Mouse (Mus musculus): ENCODE measurements around the gene Timp2. TPM values are rescaled to one million over a fixed set of nuclear protein-coding genes. Genes with fewer than 3 reads are reported as not detected.

The Timp2 gene
- total RNA-seq, 4 experiments from 2014 or later: 41.0 to 82.5 (median 52.4) TPM

DNA sequence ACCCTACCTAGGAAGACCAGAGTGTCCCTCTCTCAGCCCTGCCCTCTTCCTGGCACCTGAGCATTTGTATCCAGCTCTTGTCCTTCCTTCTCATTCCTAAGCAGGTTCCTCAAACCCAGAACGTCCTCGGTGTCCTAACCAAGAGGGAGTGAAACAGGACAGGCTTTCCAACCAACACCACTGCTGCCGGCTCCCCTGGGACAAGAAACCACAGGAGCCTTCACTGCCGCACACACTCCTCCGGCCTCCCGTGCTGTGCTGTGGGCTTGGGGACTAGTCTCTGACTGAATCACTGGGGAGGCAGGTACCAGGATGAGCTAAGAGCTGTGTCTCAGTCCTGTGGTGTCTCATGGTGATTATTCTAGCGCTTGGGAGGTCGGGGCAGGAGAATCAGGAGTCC, 14.1 kb upstream of the Timp2 start:
- no peak for DNase-seq (ENCODE audit: low spot score in 2 of 2)

DNA sequence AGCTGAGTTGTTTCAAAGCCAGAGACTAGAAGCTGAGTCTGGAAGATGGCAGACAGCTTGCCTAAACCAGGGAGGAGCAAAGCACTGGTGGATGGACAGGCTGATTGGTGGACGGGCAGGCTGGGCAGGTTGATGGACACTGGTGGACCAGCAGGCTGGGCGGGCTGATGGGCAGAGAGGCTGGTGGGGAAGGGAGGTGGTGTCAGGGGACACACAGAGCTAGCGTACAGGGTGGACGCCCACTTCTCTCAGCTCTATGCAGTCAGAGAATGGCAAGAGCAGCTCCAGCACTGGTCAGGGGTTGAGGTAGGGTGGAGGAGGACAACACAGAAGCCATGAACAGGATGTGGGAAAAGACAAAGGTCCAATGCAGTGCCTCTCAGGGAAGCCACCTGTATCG, 13.7 kb upstream of the Timp2 start:
- no peak for DNase-seq (ENCODE audit: low spot score in 2 of 2)

DNA sequence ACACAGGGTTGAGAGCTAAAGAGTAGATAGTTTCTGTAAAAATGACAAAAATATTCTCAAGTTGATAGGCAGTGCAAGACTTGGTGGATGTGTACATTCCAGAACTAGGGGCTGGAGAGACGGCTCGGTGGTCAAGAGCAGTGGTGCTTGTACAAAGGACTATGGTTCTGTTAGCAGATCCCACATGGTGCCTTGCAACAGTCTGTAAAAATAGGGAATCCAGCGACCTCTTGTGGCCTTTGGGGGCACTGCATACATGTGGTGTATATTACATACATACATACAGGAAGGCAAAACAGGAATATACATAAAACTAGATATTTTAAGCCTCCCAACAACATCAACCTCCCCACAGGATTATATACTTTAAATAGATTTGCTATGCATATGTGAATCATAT, 12.8 kb upstream of the Timp2 start:
- no peak for DNase-seq (ENCODE audit: low spot score in 2 of 2)

DNA sequence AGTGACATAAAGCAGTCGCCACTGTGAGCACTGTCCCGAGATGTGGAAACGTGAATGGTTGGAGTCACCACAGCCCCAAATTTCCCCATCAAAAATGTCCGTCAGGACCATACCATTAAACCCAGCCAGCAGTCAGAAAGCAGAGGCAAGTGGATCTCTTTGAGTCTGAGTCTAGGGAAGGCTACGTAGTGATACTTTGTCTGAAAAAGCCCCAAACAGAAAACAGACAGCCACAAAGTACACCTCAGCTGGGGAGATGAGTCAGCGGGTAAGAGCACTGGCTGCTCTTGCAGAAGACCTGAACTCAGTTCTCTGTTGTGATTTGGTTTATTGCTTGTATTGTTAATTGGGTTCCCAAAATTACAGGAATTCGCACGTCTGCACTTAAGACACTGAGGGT, 11.0 kb upstream of the Timp2 start:
- DNase-seq (ENCODE audit: low spot score in 2 of 2): no peak

DNA sequence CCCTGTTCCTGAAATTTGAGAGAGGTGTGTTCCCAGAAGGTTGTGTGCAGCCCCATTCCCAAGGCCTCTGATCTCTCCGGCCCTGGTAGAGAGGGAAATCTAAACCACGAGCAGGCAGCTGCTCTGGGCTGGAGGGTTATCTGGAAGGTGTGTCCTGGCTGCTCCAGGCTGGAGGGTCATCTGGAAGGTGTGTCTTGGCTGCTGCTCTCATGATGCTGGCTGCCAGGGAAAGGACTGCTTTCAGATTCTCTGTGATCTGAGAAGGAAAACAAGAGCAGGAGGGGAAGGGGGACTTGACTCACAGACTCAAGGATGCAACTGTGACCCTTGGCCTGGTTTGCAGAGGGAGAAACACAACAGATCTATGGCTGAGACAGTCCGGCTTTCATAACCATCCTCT, 10.6 kb upstream of the Timp2 start:
- DNase-seq (ENCODE audit: low spot score in 2 of 2): peak in 1 of 2 experiments; percentile 45

DNA sequence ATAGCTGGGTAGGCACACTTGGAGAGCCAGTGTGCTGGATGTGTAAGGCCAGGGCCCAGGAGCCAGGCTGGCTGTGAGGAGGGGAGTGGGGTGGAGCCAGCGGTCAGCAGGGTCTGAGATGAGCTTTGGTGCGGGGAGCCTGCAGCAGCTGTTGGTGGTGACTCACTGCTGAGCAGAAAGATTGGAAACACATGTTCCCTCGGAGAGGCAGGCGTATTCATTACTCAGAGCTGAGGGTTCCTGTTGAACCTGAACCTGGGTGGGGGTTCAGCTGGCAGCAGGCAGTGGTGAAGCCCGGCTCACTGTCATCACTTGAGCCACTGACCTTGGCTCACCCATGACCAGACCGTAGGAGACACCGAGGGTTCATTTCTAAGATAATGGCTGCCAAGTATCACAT, 9.6 kb upstream of the Timp2 start:
- peak in 1 of 2 experiments; percentile 70 for DNase-seq (ENCODE audit: low spot score in 2 of 2)

DNA sequence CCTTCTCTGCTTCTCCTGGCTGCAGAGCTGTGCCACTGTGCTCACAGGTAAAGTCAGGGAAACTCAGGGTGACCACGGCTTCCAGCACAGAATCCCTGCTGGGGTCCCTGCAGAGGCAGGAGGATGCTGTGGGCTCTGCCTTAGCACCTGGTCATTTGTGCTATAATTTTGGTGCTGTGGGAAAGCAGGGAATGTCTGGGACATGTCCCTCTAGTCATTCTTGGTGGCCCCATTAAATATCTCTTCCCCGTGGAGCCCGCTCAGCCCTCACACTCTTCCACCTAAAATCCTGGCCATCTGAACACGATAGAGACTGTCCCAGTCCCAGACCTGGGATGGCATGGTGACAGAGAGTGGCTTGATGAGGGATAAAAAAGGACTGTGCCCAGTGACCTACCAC, 8.5 kb upstream of the Timp2 start:
- no peak for DNase-seq (ENCODE audit: low spot score in 2 of 2)

DNA sequence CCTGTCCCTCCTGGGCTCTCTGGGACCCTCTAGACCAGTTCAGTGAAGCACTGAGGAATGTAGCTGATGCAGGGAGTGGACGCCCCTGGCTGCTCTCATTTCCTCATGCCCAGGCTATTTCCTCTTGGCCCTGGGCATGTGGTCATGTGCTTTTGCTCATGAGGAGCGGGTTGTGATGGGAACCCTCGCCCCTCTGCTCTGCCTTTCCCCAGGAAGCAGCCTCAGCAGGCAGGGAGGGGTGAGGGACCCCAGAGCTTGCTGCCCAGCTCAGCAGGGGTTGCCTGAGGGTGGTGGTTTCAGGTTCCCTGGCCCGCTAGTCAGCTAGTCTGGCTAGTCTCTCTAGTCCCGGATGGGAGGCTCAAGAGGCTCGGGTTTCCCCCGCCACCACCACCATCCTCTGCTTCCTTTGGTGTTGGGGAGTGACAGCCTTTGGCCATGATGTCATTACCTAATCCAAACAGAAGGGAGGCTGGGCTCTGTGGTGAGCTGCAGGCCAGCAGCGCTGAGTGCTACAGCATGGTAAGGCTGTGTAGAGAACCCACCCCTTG, 7.5 kb upstream of the Timp2 start:
- peak; percentile 62 to 72 for DNase-seq (ENCODE audit: low spot score in 2 of 2)

DNA sequence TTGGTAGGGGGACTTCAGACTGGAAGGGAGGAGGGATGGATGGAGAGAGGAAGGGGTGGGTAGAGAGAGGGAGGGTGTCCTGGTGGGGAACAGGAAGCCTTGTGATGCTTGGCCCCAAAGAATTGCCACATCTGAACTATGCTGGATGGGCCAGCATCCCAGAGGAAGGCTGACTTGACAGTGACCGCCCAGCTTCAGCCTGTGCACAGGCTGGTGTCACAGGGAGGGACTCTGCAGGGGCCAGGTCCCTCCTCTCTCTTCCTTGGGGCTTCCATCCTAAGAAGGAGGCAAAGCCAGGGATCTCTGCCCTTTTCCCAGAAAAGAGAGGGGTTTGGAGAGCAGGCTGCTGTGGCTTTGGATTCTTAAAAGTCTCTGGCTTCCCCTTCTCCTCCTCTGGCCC, 7.0 kb upstream of the Timp2 start:
- no peak for DNase-seq (ENCODE audit: low spot score in 2 of 2)

DNA sequence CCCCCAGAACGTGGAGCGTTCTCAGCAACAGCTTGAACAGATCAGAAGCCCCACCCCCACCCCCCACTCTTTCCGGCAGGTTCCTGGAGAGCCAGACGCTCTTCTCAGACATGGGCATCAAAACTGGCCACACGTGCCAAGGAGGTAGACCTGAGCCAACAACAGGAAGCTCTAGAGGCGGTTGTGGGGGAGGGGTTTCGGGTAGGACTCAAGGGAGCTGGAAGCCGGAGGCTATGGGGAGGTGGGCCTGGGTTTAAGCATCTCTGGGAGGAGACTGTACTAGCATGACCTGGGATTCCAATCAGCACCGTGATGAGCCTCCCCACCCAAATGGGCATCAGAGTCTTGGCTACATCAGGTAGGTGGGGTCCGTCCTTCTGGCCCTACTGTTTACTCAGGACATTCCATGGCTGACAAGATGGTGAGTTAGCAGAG, 5.4 kb upstream of the Timp2 start:
- DNase-seq (ENCODE audit: low spot score in 2 of 2): no peak

DNA sequence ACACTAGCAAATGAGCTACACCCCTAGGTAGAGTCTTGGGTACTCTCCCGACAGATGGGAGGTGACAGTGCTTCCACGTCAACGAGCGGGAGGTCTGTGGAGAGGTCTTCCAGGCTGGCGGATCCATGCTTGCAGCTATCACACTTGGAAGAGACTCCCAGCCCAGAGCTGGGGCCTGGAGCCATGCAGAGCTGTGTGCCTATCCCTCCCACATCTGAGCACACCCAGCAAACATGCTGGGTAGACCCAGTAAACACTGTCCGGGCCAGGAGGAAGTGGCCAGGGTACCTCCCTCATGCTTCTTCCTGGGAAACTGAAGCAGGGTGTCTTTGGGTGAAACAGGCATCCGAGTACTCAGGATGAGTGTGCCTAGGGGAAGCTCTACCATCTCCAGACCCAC, 5.0 kb upstream of the Timp2 start:
- no peak for DNase-seq (ENCODE audit: low spot score in 2 of 2)

DNA sequence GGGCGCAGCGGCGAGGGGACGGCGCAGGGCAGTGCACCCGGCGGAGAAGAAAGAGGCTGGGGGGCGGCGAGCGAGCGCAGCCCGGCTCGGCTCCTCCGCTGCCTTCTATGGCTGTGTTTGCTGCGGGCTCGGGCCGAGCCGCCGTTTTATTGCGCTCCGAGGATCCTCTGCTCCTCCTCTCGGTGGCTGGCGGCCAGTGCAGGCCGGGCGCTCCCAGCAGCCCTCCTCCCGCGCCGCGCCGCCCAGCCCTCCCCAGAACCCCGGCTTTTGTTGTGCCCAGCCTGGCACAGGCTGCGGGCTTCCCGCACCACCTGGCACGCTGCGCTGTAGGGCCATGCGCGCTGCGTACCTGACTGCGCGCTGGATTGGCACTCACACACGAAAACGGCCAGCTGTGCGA, 335 bp downstream of the Timp2 start:
- DNase-seq (ENCODE audit: low spot score in 2 of 2): peak; percentile 81 to 86

DNA sequence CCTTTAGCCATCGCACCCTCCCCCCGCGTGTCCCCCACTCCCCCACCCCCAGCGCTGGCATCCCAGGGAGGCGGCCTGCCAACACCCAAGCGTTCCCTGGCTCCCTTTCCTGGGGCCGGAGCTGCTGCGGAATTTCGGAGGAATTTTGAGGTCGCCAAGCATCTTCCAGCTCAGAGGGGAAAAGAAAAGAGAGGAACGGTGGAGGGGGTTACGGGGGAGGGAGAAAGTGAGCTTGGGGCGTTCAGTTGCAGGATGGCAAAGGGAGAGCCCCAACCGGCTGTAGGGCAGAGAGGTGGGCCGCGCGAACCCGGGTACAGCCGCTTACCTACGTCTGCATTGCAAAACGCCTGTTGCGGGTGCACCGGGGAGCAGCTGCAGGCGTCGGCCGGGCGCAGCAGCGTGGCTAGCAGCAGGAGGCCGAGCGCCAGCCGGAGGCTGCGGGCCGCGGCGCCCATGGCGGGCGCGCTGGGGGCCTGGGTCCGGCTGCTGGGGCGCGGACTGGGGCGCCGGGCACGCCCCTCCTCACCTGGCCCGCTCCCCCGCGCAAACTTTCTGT, 826 bp downstream of the Timp2 start:
- no peak for DNase-seq (ENCODE audit: low spot score in 2 of 2)

DNA sequence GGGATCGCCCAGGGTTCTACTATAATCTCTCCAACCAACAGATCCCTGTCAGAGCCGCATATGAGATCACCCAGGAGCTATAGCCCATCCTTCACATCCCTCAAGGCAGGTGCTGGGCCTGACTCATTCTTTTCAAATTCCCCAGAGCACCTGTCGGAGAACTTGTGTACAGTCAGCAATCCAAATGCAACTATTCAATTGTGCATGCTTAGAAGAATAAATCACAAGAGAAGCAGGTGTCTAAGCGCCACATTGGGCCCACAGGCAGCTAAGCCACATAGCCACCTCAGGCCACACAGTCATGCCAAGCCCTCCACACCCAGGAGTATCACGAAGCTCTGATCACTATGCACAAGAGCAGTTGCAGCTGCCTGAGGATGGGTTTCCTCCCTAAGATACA, 6.0 kb downstream of the Timp2 start:
- no peak for DNase-seq (ENCODE audit: low spot score in 2 of 2)

DNA sequence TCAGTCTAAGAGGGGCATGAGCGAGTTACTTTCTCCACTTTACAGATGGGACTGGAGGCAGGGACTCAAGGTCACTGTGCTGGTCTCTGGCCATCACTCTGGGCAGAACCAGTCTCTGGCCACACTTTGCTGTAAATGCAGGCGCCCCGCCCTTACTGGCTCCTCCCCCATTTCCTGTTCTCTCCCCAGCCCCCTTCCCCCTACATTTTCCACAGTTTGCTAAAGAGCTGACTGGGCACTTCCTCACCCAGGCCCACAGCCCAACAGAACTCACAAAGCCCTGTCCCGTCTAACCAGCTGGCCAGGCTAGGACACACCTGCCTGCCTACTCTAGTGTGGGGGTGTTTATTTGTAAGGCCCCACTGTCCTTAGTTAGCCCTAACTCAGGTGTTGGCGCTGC, 6.7 kb downstream of the Timp2 start:
- DNase-seq (ENCODE audit: low spot score in 2 of 2): peak; percentile 35 to 43

DNA sequence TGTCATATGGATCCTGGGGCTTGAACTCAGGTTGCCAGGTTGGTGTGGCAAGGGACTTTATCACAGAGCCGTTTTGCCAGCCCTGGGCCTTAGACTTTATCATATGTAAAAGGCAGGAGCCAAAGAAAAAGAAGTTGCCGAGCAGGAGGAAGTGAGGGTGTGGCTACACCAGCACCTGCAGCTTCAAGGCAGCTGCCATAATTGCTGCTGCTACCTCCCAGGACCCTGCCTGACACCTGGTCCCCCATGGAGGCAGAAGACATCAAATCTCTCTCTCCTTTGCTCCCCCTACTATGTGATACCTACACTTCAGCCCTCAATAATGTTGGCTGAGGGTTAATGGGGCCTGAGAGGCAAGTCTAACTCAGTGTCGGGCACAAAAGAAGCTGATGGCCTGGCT, 7.1 kb downstream of the Timp2 start:
- DNase-seq (ENCODE audit: low spot score in 2 of 2): no peak

DNA sequence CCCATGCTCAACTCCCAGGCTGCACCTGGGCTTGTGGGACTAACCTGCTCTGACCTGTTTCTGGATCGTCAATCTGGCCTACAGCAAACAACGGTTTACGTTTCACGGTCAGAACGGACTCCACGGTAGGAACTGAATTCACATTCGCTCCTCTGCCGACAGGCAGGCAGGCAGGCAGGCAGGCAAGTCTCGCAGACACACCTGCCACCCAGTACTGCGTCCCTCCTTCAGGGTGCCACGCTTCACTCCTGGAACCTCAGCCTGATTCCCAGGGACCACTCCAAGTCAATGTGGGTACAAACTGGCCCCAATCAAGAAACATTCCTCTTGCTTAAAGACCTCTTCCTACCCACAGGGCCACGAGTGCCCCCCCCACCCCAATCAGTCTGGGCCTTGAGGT, 7.6 kb downstream of the Timp2 start:
- no peak for DNase-seq (ENCODE audit: low spot score in 2 of 2)

DNA sequence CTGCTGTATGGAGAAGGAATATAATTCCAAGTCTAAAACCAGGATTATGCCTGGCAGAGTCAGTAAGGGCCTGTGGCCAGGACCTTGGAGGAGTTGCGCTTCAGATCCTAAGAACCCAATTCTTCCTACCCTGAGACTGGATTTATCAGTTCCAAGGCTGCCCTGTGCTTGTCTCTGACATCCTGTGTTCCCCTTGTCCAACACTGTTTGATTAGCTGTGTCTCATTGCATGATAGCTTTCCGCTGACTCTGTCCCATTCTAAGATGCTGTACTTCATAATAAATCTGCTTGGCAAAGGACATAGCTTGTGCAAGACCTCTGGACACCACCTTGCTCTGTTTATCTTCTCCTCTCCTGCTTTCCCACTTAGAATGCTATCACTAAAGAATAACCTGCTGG, 8.1 kb downstream of the Timp2 start:
- DNase-seq (ENCODE audit: low spot score in 2 of 2): no peak

DNA sequence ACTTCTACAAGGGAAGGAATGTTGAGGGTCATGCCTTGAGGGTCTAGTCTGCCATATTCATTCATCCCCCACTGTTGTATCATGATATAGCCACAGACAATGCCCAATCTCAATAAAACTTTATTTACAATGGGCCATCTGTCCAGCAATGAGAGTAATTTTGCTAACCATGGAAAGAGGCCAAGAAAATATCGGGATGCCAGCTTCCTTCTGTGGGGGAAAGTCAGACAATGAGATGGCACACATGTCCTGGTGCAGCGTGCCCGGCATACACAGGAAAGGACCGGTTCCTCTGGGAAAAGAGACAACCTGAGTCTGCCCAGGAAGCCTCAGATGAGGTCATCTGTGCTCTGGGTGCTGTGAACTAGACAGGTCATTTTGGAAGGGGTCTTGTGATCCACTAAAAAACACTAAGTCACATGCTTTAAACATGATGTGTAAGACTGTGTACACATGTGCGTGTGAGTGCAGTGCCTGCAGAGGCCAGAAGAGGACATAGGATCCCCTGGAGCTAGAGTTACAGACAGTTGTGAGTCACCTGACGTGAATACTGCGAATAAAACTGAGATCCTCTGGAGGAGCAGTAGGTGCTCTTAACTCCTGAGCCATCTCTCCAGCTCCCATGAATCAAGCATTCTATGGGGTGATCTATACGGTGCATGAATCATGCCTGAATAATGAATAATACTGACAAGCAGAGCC, 9.0 kb downstream of the Timp2 start:
- no peak for DNase-seq (ENCODE audit: low spot score in 2 of 2)

DNA sequence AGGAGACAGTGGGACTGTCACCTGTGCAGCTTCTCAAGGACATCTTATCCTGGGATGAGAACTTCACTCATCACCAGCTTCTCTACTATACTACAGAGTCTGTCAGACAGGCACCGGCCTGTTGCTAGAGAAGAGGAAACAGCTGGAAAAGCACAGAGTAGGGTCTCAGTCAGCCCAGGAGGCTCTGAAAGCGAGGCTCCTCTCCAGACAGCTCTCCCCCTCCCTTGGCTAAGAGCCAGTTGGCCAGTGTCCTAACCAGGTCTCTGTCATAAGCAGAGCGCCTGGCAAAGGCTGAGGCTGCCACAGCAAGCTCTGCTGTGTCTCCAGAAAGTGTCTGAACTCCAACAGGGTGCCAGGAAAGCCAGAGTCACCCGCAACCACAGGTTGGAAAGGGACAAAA, 9.8 kb downstream of the Timp2 start:
- no peak for DNase-seq (ENCODE audit: low spot score in 2 of 2)

DNA sequence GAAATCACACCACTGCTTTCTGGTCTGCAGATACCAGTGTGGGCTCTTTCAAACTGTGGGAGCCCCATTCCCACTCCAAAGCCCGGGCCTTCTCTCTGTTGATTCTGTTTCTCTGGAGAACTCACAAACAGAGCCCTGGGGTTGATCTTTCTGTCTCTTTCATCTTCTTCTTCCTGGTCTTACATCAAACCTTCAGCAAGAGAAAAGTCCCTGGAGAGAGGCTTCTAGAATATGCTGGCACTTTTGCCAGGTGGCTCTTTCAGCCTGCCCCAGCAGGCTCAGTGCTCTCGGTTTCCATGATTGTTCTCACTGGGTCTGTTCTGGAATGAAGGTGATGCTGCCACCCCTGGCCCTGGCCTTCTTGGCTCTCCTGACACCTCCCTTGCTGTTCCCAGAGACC, 11.9 kb downstream of the Timp2 start:
- DNase-seq (ENCODE audit: low spot score in 2 of 2): no peak

DNA sequence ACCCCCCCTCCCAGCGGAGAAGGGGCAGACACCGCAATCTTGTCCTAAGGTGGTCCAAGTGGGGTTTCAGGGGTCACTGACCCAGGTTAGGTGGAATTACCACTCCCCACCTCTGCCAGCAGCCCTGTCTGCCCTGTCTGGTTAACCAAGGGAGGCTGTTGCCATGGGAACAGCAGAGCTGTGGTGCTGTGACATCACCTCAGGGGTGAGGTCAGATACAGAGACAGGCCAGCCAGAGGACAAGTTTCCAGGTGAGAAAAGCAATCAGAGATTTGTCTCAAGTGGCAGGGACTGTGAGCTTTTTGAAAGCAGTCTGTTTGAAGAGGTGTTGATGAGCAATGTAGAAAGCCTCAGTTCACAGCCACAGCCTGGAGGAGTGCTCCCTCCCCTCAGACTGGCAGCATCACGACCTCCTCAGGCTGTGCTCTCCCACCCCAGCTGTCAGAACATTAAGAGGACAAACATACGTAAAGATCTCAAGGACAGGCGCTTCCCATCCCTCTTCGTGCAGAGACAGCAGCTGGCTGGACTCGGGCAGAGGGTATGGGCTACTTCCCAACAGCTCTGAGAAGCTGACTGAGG, 13.0 kb downstream of the Timp2 start, which contains the start of gene Cep295nl:
TSS of gene Cep295nl (minus strand) at position 101 of the 582 bp plus-strand sequence.
- no peak for DNase-seq (ENCODE audit: low spot score in 2 of 2)
